Mouse (Mus musculus): ENCODE measurements around the gene Atg4c. TPM values are rescaled to one million over a fixed set of nuclear protein-coding genes. Genes with fewer than 3 reads are reported as not detected.

The Atg4c gene
- polyA plus RNA-seq, 1 experiment from 2014 or later: 12.3 TPM

DNA sequence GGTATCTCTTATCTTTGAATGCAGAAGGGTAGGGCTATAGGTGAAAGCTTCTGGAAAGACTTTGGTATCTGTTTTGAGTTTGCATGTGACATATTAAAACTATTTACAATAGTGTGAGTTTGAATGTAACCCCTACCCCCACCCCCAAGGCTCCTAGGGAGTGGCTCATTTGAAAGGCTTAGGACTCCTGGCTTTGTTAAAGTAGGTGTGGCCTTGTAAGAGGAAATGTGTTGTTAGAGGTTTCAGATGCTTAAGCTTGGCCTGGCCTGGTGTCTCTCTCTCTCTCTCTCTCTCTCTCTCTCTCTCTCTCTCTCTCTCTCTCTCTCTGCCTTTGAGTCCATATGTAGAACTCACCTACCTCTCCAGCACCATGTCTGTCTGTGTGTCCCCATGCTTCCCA lies 5.0 kb downstream of the Atg4c start:
- no peaks in the 10 kb centered on the region for H3K27me3 ChIP-seq (ENCODE audit: control insufficient read depth, insufficient read depth, low read length)
- H3K4me1 ChIP-seq (ENCODE audit: control insufficient read depth, insufficient read depth, low read length): no peaks in the 10 kb centered on the region
- H3K9me3 ChIP-seq (ENCODE audit: control insufficient read depth, low read depth, low read length): no peaks in the 10 kb centered on the region
- H3K4me2 ChIP-seq (replicated peaks; ENCODE audit: low read depth, low read length): no peak overlapping the region
- H3K4me3 ChIP-seq (ENCODE audit: low read depth, low read length): no peak overlapping the region
- no peak overlapping the region for H3K27ac ChIP-seq (ENCODE audit: low read length)
- no peak for ATAC-seq (ENCODE audit: insufficient number of reproducible peaks, insufficient read depth, low FRiP score, low read depth)
- H3K36me3 ChIP-seq (ENCODE audit: control insufficient read depth, insufficient read depth, low read length): no peaks in the 10 kb centered on the region
- no peak overlapping the region for H3K9ac ChIP-seq (replicated peaks; ENCODE audit: low read depth, low read length)

DNA sequence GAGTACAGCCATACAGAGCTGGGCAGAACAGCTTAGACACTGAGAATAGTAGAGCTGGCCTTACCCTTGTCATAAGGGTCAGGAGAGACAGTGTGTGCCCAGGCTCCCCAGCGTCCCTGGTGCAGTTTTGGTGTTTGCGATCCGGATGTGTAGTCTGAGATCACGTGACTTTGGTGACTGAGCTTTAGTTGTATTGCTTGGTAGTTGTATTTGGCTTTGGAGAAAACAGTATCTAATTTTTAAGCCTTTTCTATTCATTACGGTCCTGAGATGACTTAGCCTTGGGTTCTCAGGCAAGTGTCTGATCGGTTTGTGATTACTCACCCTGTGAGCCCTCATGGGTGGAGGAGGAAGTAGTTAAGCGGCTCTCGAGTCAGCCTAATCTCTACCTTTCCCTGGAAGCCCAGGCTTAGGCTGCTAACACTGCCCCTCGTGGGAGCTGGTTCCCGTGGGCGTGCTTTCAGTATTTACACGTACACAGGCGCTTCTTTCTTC lies 6.1 kb downstream of the Atg4c start:
- no peak overlapping the region for H3K9ac ChIP-seq (replicated peaks; ENCODE audit: low read depth, low read length)
- no peaks in the 10 kb centered on the region for H3K27me3 ChIP-seq (ENCODE audit: control insufficient read depth, insufficient read depth, low read length)
- H3K4me1 ChIP-seq (ENCODE audit: control insufficient read depth, insufficient read depth, low read length): no peaks in the 10 kb centered on the region
- H3K36me3 ChIP-seq (ENCODE audit: control insufficient read depth, insufficient read depth, low read length): no peaks in the 10 kb centered on the region
- no peak overlapping the region for H3K4me3 ChIP-seq (ENCODE audit: low read depth, low read length)
- 58% methylated on average over 13 of the region's 13 CpGs for WGBS
- no peaks in the 10 kb centered on the region for H3K9me3 ChIP-seq (ENCODE audit: control insufficient read depth, low read depth, low read length)
- ATAC-seq (ENCODE audit: insufficient number of reproducible peaks, insufficient read depth, low FRiP score, low read depth): no peak
- H3K4me2 ChIP-seq (replicated peaks; ENCODE audit: low read depth, low read length): no peak overlapping the region
- H3K27ac ChIP-seq (ENCODE audit: low read length): no peak overlapping the region

GRCm38 (mm10) chr4:99200383-99201136 lies 6.8 kb downstream of the Atg4c start:
- 86% methylated on average over 7 of the region's 7 CpGs for WGBS
- no peak for ATAC-seq (ENCODE audit: insufficient number of reproducible peaks, insufficient read depth, low FRiP score, low read depth)

GRCm38 (mm10) chr4:99205773-99206172 lies 12.0 kb downstream of the Atg4c start:
- Histone ChIP-seq H3K36me3 (ENCODE audit: control insufficient read depth, insufficient read depth, low read length) (no peaks in the 10 kb centered on the region), H3K9ac (replicated peaks; ENCODE audit: low read depth, low read length) (no peak overlapping the region), H3K9me3 (ENCODE audit: control insufficient read depth, low read depth, low read length) (no peaks in the 10 kb centered on the region), H3K27me3 (ENCODE audit: control insufficient read depth, insufficient read depth, low read length) (no peaks in the 10 kb centered on the region), H3K4me2 (replicated peaks; ENCODE audit: low read depth, low read length) (no peak overlapping the region), H3K27ac (ENCODE audit: low read length) (no peak overlapping the region), H3K4me3 (ENCODE audit: low read depth, low read length) (no peak overlapping the region), H3K4me1 (ENCODE audit: control insufficient read depth, insufficient read depth, low read length) (no peaks in the 10 kb centered on the region)
- no peak for ATAC-seq (ENCODE audit: insufficient number of reproducible peaks, insufficient read depth, low FRiP score, low read depth)
- WGBS: 85% methylated on average over 6 of the region's 6 CpGs

More at GRCm38 (mm10) chr4:99200383-99201136, 6.8 kb downstream of the Atg4c start:
- H3K4me2 ChIP-seq (replicated peaks; ENCODE audit: low read depth, low read length): no peak overlapping the region
- no peaks in the 10 kb centered on the region for H3K9me3 ChIP-seq (ENCODE audit: control insufficient read depth, low read depth, low read length)
- H3K36me3 ChIP-seq (ENCODE audit: control insufficient read depth, insufficient read depth, low read length): no peaks in the 10 kb centered on the region
- no peak overlapping the region for H3K27ac ChIP-seq (ENCODE audit: low read length)
- no peak overlapping the region for H3K4me3 ChIP-seq (ENCODE audit: low read depth, low read length)
- H3K9ac ChIP-seq (replicated peaks; ENCODE audit: low read depth, low read length): no peak overlapping the region
- H3K27me3 ChIP-seq (ENCODE audit: control insufficient read depth, insufficient read depth, low read length): no peaks in the 10 kb centered on the region
- H3K4me1 ChIP-seq (ENCODE audit: control insufficient read depth, insufficient read depth, low read length): no peaks in the 10 kb centered on the region

DNA sequence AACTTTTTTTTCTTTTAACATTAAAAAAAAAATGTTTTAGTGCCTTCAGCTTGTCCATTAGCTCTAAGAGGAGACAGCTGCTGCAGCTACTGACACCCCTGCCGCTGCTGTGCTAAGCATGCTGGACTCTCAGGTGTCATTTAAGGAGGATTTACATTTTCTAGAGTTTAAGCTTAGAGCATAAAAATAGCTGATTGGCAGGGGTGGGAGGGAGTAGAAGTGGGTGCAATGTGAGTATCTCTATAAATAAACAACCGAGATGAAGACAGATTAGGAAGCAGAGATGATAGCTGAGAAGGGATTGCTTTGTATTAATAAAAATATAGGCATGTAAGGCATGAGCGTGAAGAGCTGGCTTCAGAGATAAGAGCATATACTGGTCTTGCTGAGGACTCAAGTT lies 12.6 kb downstream of the Atg4c start:
- H3K36me3 ChIP-seq (ENCODE audit: control insufficient read depth, insufficient read depth, low read length): no peaks in the 10 kb centered on the region
- H3K27ac ChIP-seq (ENCODE audit: low read length): no peak overlapping the region
- no peaks in the 10 kb centered on the region for H3K27me3 ChIP-seq (ENCODE audit: control insufficient read depth, insufficient read depth, low read length)
- H3K4me2 ChIP-seq (replicated peaks; ENCODE audit: low read depth, low read length): no peak overlapping the region
- no peak for ATAC-seq (ENCODE audit: insufficient number of reproducible peaks, insufficient read depth, low FRiP score, low read depth)
- WGBS: 26% methylated on average over 3 of the region's 3 CpGs
- H3K4me1 ChIP-seq (ENCODE audit: control insufficient read depth, insufficient read depth, low read length): no peaks in the 10 kb centered on the region
- no peak overlapping the region for H3K4me3 ChIP-seq (ENCODE audit: low read depth, low read length)
- H3K9ac ChIP-seq (replicated peaks; ENCODE audit: low read depth, low read length): no peak overlapping the region
- no peaks in the 10 kb centered on the region for H3K9me3 ChIP-seq (ENCODE audit: control insufficient read depth, low read depth, low read length)

- Histone ChIP-seq H3K4me3 (ENCODE audit: low read depth, low read length) (no peak overlapping the region), H3K27me3 (ENCODE audit: control insufficient read depth, insufficient read depth, low read length) (no peaks in the 10 kb centered on the region), H3K9ac (replicated peaks; ENCODE audit: low read depth, low read length) (no peak overlapping the region), H3K4me1 (ENCODE audit: control insufficient read depth, insufficient read depth, low read length) (no peaks in the 10 kb centered on the region), H3K27ac (ENCODE audit: low read length) (no peak overlapping the region), H3K9me3 (ENCODE audit: control insufficient read depth, low read depth, low read length) (no peaks in the 10 kb centered on the region), H3K36me3 (ENCODE audit: control insufficient read depth, insufficient read depth, low read length) (no peaks in the 10 kb centered on the region), H3K4me2 (replicated peaks; ENCODE audit: low read depth, low read length) (no peak overlapping the region)
- ATAC-seq (ENCODE audit: insufficient number of reproducible peaks, insufficient read depth, low FRiP score, low read depth): no peak
- 85% methylated on average over 9 of the region's 9 CpGs for WGBS
Measured at GRCm38 (mm10) chr4:99210087-99210486, 16.4 kb downstream of the Atg4c start.

GRCm38 (mm10) chr4:99211606-99212005 lies 17.9 kb downstream of the Atg4c start:
- Histone ChIP-seq H3K27ac (ENCODE audit: low read length) (no peak overlapping the region), H3K27me3 (ENCODE audit: control insufficient read depth, insufficient read depth, low read length) (no peaks in the 10 kb centered on the region), H3K9ac (replicated peaks; ENCODE audit: low read depth, low read length) (no peak overlapping the region), H3K4me3 (ENCODE audit: low read depth, low read length) (no peak overlapping the region), H3K4me2 (replicated peaks; ENCODE audit: low read depth, low read length) (no peak overlapping the region), H3K4me1 (ENCODE audit: control insufficient read depth, insufficient read depth, low read length) (no peaks in the 10 kb centered on the region), H3K9me3 (ENCODE audit: control insufficient read depth, low read depth, low read length) (no peaks in the 10 kb centered on the region), H3K36me3 (ENCODE audit: control insufficient read depth, insufficient read depth, low read length) (no peaks in the 10 kb centered on the region)
- ATAC-seq (ENCODE audit: insufficient number of reproducible peaks, insufficient read depth, low FRiP score, low read depth): no peak
- WGBS: 52% methylated on average over 8 of the region's 8 CpGs

DNA sequence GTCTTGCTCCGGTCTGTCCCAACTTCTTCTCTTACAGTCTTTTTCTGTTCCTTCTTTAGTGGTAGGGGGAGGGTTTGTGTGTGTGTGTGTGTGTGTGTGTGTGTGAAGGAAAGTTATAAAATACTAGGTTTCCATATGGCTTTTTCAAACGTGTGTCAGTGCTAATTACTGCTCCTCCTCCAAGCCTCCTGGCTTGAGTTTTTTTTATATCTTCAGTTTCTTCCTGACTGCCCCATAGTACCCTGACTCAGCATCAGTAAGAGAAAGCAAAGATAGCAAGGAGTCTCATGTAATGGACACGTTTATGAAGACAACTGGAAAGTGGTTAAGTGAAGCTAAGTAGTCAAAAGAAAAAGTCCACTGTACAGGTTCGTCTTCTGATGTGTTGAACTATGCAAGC lies 19.4 kb downstream of the Atg4c start:
- H3K4me3 ChIP-seq (ENCODE audit: low read depth, low read length): no peak overlapping the region
- no peaks in the 10 kb centered on the region for H3K9me3 ChIP-seq (ENCODE audit: control insufficient read depth, low read depth, low read length)
- no peak overlapping the region for H3K4me2 ChIP-seq (replicated peaks; ENCODE audit: low read depth, low read length)
- ATAC-seq (ENCODE audit: insufficient number of reproducible peaks, insufficient read depth, low FRiP score, low read depth): no peak
- H3K27me3 ChIP-seq (ENCODE audit: control insufficient read depth, insufficient read depth, low read length): no peaks in the 10 kb centered on the region
- no peak overlapping the region for H3K27ac ChIP-seq (ENCODE audit: low read length)
- WGBS: 79% methylated on average over 4 of the region's 4 CpGs
- H3K9ac ChIP-seq (replicated peaks; ENCODE audit: low read depth, low read length): no peak overlapping the region
- no peaks in the 10 kb centered on the region for H3K4me1 ChIP-seq (ENCODE audit: control insufficient read depth, insufficient read depth, low read length)
- no peaks in the 10 kb centered on the region for H3K36me3 ChIP-seq (ENCODE audit: control insufficient read depth, insufficient read depth, low read length)

- no peak overlapping the region for H3K4me3 ChIP-seq (ENCODE audit: low read depth, low read length)
- no peaks in the 10 kb centered on the region for H3K27me3 ChIP-seq (ENCODE audit: control insufficient read depth, insufficient read depth, low read length)
- no peak overlapping the region for H3K9ac ChIP-seq (replicated peaks; ENCODE audit: low read depth, low read length)
- no peaks in the 10 kb centered on the region for H3K4me1 ChIP-seq (ENCODE audit: control insufficient read depth, insufficient read depth, low read length)
- no peak overlapping the region for H3K27ac ChIP-seq (ENCODE audit: low read length)
- no peak for ATAC-seq (ENCODE audit: insufficient number of reproducible peaks, insufficient read depth, low FRiP score, low read depth)
- H3K9me3 ChIP-seq (ENCODE audit: control insufficient read depth, low read depth, low read length): no peaks in the 10 kb centered on the region
- H3K4me2 ChIP-seq (replicated peaks; ENCODE audit: low read depth, low read length): no peak overlapping the region
- no peaks in the 10 kb centered on the region for H3K36me3 ChIP-seq (ENCODE audit: control insufficient read depth, insufficient read depth, low read length)
- WGBS: 83% methylated on average over 8 of the region's 8 CpGs
Measured at GRCm38 (mm10) chr4:99222221-99222620, 28.5 kb downstream of the Atg4c start.

All from stomach, embryonic 14.5 days (tissue).